10 mouse cellular contexts compared by ENCODE assay signal in genomic region chr15:25763106-25763505, GRCm38 (mm10).
DNase-seq lines count a peak whose midpoint lies in the region; ATAC-seq and TF ChIP-seq lines count a peak whose summit lies in the region.
"Had no signal": no experiment of that assay in that cellular context is flagged by ENCODE, and none has a peak within 500 bp of the region (broad histone marks: within the 10 kb centered on the region; RNA-seq: fewer than 3 reads in every experiment).

No protein-coding gene starts in this region.

- H3K4me2 ChIP-seq in embryonic facial prominence, embryonic 15.5 days (replicated peaks): no peak overlapping the region
- H3K4me2 ChIP-seq in hindbrain, embryonic 14.5 days (replicated peaks): peak overlapping the region; percentile 18; the same call in 1 of the 2 replicates
- H3K4me2 ChIP-seq in myocyte (ENCODE audit: low read depth): peak overlapping the region; percentile 49
- no peak overlapping the region for H3K4me2 ChIP-seq in kidney, embryonic 16.5 days (replicated peaks; ENCODE audit: low read depth, low read length)
- H3K4me2 ChIP-seq: heart, embryonic 13.5 days; stomach, embryonic 15.5 days had no signal

- ATAC-seq in embryonic facial prominence, embryonic 15.5 days (ENCODE audit: insufficient number of reproducible peaks, low FRiP score, low TSS enrichment, low read depth): no peak
- ATAC-seq in hindbrain, embryonic 14.5 days (ENCODE audit: low FRiP score): peak; percentile 9; the same call in 1 of the 2 replicates
- ATAC-seq in kidney, embryonic 16.5 days (ENCODE audit: low FRiP score, low TSS enrichment): no peak

- H3K79me2 ChIP-seq in myocyte (ENCODE audit: control insufficient read depth, insufficient read depth): peaks cover 41% of the 10 kb centered on the region

- H3K27ac ChIP-seq in embryonic facial prominence, embryonic 15.5 days (replicated peaks): 0 out of 2 replicates have a peak overlapping the region, but pooled peaks have one; percentile 58
- peak overlapping the region; percentile 66 for H3K27ac ChIP-seq in hindbrain, embryonic 14.5 days
- H3K27ac ChIP-seq in kidney, embryonic 16.5 days (ENCODE audit: low read length): no peak overlapping the region
- H3K27ac ChIP-seq: heart, embryonic 13.5 days; stomach, embryonic 15.5 days had no signal

- H3K27me3 ChIP-seq in embryonic facial prominence, embryonic 15.5 days: no peaks in the 10 kb centered on the region
- H3K27me3 ChIP-seq in hindbrain, embryonic 14.5 days (ENCODE audit: control insufficient read depth, insufficient read depth, low read length): no peaks in the 10 kb centered on the region
- H3K27me3 ChIP-seq in myocyte (ENCODE audit: control insufficient read depth, insufficient read depth, insufficient read length): no peaks in the 10 kb centered on the region
- H3K27me3 ChIP-seq in kidney, embryonic 16.5 days (ENCODE audit: insufficient read depth, low read length): no peaks in the 10 kb centered on the region
- H3K27me3 ChIP-seq: heart, embryonic 13.5 days; stomach, embryonic 15.5 days had no signal

- H3K4me1 ChIP-seq in embryonic facial prominence, embryonic 15.5 days: peaks cover 62% of the 10 kb centered on the region
- H3K4me1 ChIP-seq in hindbrain, embryonic 14.5 days (replicated peaks; ENCODE audit: control insufficient read depth, insufficient read depth, low read length): peaks cover 55% of the 10 kb centered on the region
- H3K4me1 ChIP-seq in kidney, embryonic 16.5 days (ENCODE audit: insufficient read depth, low read length): peaks cover 26% of the 10 kb centered on the region

- DNase-seq in brain, adult 2 months (ENCODE audit: low read depth, low spot score): peak; percentile 28
- no peak for DNase-seq in hindbrain, embryonic 14.5 days (ENCODE audit: low spot score)
- DNase-seq in adrenal gland, postnatal 14 days: no peak
- no peak for DNase-seq in heart, adult 11 months
- DNase-seq in adrenal gland, adult 2 months: no peak

- H3ac ChIP-seq in myocyte (ENCODE audit: control insufficient read depth, insufficient read length): no peak overlapping the region

- 0 out of 2 replicates have a peak, but pooled peaks cover 5% of the 10 kb centered on the region for H3K36me3 ChIP-seq in embryonic facial prominence, embryonic 15.5 days
- no peaks in the 10 kb centered on the region for H3K36me3 ChIP-seq in hindbrain, embryonic 14.5 days (replicated peaks; ENCODE audit: control insufficient read depth, insufficient read depth)
- H3K36me3 ChIP-seq in myocyte (ENCODE audit: control insufficient read depth, insufficient read depth): peaks cover 35% of the 10 kb centered on the region
- peaks cover 23% of the 10 kb centered on the region; the same call in 1 of the 2 replicates for H3K36me3 ChIP-seq in kidney, embryonic 16.5 days (ENCODE audit: insufficient read depth, low read length)
- H3K36me3 ChIP-seq: heart, embryonic 13.5 days; stomach, embryonic 15.5 days had no signal

- no peaks in the 10 kb centered on the region for H3K9me3 ChIP-seq in embryonic facial prominence, embryonic 15.5 days (replicated peaks)
- H3K9me3 ChIP-seq in hindbrain, embryonic 14.5 days (ENCODE audit: control insufficient read depth, low read length): no peaks in the 10 kb centered on the region
- H3K9me3 ChIP-seq in kidney, embryonic 16.5 days (ENCODE audit: low read length): no peaks in the 10 kb centered on the region
- H3K9me3 ChIP-seq: heart, embryonic 13.5 days; stomach, embryonic 15.5 days had no signal

- WGBS in embryonic facial prominence, embryonic 15.5 days: 72% methylated on average over 7 of the region's 7 CpGs
- WGBS in hindbrain, embryonic 14.5 days: 19% methylated on average over 7 of the region's 7 CpGs
- WGBS in kidney, embryonic 16.5 days: 78% methylated on average over 7 of the region's 7 CpGs

- H3K4me3 ChIP-seq in embryonic facial prominence, embryonic 15.5 days (replicated peaks): no peak overlapping the region
- no peak overlapping the region for H3K4me3 ChIP-seq in hindbrain, embryonic 14.5 days (replicated peaks; ENCODE audit: low read length)
- H3K4me3 ChIP-seq in myocyte: no peak overlapping the region
- H3K4me3 ChIP-seq in kidney, embryonic 16.5 days (ENCODE audit: low read length): no peak overlapping the region
- H3K4me3 ChIP-seq: heart, embryonic 13.5 days; stomach, embryonic 15.5 days had no signal

- no peak overlapping the region for H3K9ac ChIP-seq in embryonic facial prominence, embryonic 15.5 days
- no peak overlapping the region for H3K9ac ChIP-seq in hindbrain, embryonic 14.5 days
- H3K9ac ChIP-seq in kidney, embryonic 16.5 days (replicated peaks; ENCODE audit: low read length): no peak overlapping the region
- H3K9ac ChIP-seq: heart, embryonic 13.5 days; stomach, embryonic 15.5 days had no signal

- TF ChIP-seq POLR2A in myocyte (IDR thresholded peaks at IDR 0.05; ENCODE audit: insufficient read length, low read depth): no peak

TF ChIP-seq in myocyte, 11 proteins besides CTCF, POLR2A, EP300 and RAD21:
- no peak for TF ChIP-seq REST (IDR thresholded peaks at IDR 0.05; ENCODE audit: insufficient read depth, insufficient read length)
- TF ChIP-seq SRF (IDR thresholded peaks at IDR 0.05; ENCODE audit: control insufficient read depth, insufficient read length, low read depth): no peak
- TF ChIP-seq CEBPB (IDR thresholded peaks at IDR 0.05; ENCODE audit: insufficient read depth, poor library complexity, severe bottlenecking): no peak
- TF ChIP-seq MYOD1 (IDR thresholded peaks at IDR 0.05; ENCODE audit: control insufficient read depth in 1 of 3, insufficient read length in 2 of 3, low read depth in 2 of 3): no peak
- no peak for TF ChIP-seq E2F4 (IDR thresholded peaks at IDR 0.05; ENCODE audit: insufficient read depth)
- no peak for TF ChIP-seq MYOG (IDR thresholded peaks at IDR 0.05; ENCODE audit: control insufficient read depth in 1 of 3, insufficient read depth in 1 of 3, insufficient read length in 2 of 3, low read depth in 2 of 3)
- no peak for TF ChIP-seq MAX (IDR thresholded peaks at IDR 0.05; ENCODE audit: low read depth)

Comparison
In these comparisons a context has a peak if more than half of its experiments do, and no peak if none do; other contexts are left out.
1. H3K4me2 ChIP-seq: peak in hindbrain, embryonic 14.5 days (single experiment) and myocyte (single experiment); none in embryonic facial prominence, embryonic 15.5 days (single experiment) and kidney, embryonic 16.5 days (single experiment).